Mouse (Mus musculus): Measurements from ENCODE around the gene Cyb561d2.

GRCm38 (mm10) chr9:107567702-107568319 is 25.8 kb upstream of the Cyb561d2 start, which contains the start of gene Hyal2:
- TF ChIP-seq POLR2A (IDR thresholded peaks at IDR 0.05; ENCODE audit: low read depth, low read length) (peak; percentile 31; the same call in 1 of the 2 replicates), CTCF (IDR thresholded peaks at IDR 0.05; ENCODE audit: extremely low read depth, insufficient read length, insufficient replicate concordance, low read depth, low read length) (no peak)
